In genomic region chr3:36675822-36676221, GRCm38 (mm10) we compare ENCODE assay signal across 20 mouse cellular contexts. TPM values are rescaled to one million over a fixed set of nuclear protein-coding genes. Genes with fewer than 3 reads are reported as not detected.
"Had no signal": no experiment of that assay in that cellular context is flagged by ENCODE, and none has a peak within 500 bp of the region (broad histone marks: within the 10 kb centered on the region; RNA-seq: fewer than 3 reads in every experiment).

No protein-coding gene starts in this region.

- H3K4me3 ChIP-seq: lung, embryonic 15.5 days; megakaryocyte, embryonic 14.5 days; midbrain, embryonic 13.5 days; midbrain, embryonic 15.5 days; neural tube, embryonic 13.5 days; neural tube, embryonic 15.5 days had no signal

- DNase-seq: liver, postnatal 0 days; lung, adult 2 months; lung, postnatal 36 days; retina, postnatal 1 day; right cerebral cortex, adult 18-20 months; right cerebral cortex, postnatal 25 days; right cerebral cortex, postnatal 4 days; spleen, adult 18-20 months; thymus, adult 18-20 months; thymus, postnatal 14 days; thymus, postnatal 36 days had no signal

- H3K27ac ChIP-seq: lung, embryonic 15.5 days; macrophage; midbrain, embryonic 13.5 days; midbrain, embryonic 15.5 days; neural tube, embryonic 13.5 days; neural tube, embryonic 15.5 days had no signal

RNA-seq across cellular contexts. Expression of gene Trpc3, which starts 14.1 kb away (rescaled TPM):
- total RNA-seq: megakaryocyte progenitor cell, adult 5-6 weeks; monocyte, adult 5-6 weeks had no signal
